Mouse (Mus musculus): Measurements from ENCODE around the gene Pld1.

Gene Pld1

DNA sequence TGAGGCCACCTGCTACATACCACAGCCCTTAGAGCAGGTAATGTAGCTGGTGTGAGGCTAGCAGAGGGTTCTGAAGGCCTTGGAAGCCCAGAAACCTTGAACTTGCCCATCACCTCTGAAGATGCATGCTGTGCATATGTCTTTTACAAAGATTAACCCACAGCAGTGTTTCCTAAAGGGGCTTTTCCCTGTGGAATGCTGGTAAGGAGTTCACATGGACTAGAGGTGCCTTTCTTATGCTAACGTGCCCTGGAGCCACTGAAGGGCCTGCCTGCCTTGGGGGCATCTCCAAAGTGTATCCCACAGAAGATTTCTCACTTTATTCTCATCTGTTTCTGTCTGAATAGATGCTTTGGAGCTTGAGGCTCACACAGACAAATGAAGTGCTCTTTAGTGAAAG is 152.8 kb downstream of the Pld1 start:
- DNase-seq (ENCODE audit: low read depth, low spot score), result no peak

DNA sequence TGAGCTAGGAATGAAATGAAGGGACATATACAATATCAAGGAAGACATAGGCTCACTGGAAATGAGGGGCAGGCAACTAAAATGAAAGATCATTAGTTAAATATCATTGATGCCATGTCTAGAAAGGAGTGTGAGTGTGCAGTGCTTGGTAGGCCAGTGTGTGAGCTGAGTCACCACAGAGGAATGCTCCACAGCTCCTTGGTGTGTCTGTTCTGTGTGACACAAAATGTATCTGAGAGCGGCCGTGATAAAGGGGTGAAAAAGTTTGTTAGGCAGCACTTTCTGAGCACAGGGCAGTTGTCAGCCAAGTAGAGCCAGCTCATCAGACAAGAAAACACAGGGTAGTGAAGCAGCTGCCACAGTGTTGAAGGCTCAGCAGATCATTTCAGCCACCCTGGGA is 153.2 kb downstream of the Pld1 start:
- no peaks in the 10 kb centered on the region for H3K27me3 ChIP-seq (ENCODE audit: control insufficient read depth, insufficient read depth, low read length, poor library complexity, severe bottlenecking)
- DNase-seq (ENCODE audit: low read depth, low spot score), result no peak
- no peaks in the 10 kb centered on the region for H3K36me3 ChIP-seq (ENCODE audit: control insufficient read depth, insufficient read depth, low read length, poor library complexity, severe bottlenecking)

More for the DNA sequence above, 152.8 kb downstream of the Pld1 start:
- Histone ChIP-seq H3K27me3 (ENCODE audit: control insufficient read depth, insufficient read depth, low read length, poor library complexity, severe bottlenecking) (no peaks in the 10 kb centered on the region), H3K36me3 (ENCODE audit: control insufficient read depth, insufficient read depth, low read length, poor library complexity, severe bottlenecking) (no peaks in the 10 kb centered on the region)

DNA sequence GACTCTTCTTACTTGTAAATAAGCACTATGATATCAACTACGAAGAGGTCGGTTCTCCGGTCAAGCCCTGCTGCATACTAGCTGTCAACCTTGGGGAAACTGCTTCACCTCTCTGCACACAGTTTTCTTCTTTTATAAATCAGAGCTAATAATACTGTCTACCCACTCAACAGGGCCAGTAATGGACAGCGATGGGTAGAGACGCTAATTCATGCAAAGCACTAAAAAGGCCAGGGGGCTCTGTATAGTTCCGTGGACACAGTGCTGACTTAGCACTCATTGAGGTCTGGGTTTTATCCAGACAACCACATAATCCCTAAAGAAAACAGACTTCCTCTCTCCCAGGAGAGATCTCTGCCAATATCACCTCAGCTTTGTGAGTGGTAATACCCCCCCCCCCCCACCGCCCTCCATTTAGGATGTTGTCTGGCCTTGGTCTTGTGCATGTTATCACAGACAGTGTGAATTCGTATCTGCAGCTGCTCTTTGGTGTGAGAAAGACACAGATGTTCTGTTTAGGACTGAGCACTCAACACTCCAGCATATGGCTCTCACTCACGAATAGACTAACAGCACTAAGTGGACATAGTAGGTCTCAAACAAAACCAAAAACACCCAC is 155.3 kb downstream of the Pld1 start:
- Histone ChIP-seq H3K27me3 (ENCODE audit: control insufficient read depth, insufficient read depth, low read length, poor library complexity, severe bottlenecking) (no peaks in the 10 kb centered on the region), H3K36me3 (ENCODE audit: control insufficient read depth, insufficient read depth, low read length, poor library complexity, severe bottlenecking) (no peaks in the 10 kb centered on the region)
- DNase-seq (ENCODE audit: low read depth, low spot score), result no peak

DNA sequence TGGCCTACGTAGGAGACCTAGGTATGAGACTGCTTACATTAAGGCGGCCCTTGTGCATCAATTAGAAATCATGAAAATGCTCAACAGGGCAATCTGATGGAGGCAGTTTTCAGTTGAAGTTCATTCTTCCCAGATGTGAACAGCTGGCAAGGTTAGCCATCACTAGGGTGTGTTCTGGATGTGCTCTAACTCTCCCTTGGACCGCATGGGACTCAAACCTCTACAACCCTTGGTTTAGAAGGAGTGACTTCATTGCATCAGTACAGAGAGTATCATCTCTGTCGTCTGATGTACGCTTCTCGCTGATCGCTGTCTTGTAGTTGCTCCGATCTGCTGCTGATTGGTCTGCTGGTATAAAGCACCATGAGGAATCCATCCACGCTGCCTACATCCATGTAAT is 157.0 kb downstream of the Pld1 start:
- Histone ChIP-seq H3K27me3 (ENCODE audit: control insufficient read depth, insufficient read depth, low read length, poor library complexity, severe bottlenecking) (no peaks in the 10 kb centered on the region), H3K36me3 (ENCODE audit: control insufficient read depth, insufficient read depth, low read length, poor library complexity, severe bottlenecking) (no peaks in the 10 kb centered on the region)
- DNase-seq (ENCODE audit: low read depth, low spot score), result no peak

DNA sequence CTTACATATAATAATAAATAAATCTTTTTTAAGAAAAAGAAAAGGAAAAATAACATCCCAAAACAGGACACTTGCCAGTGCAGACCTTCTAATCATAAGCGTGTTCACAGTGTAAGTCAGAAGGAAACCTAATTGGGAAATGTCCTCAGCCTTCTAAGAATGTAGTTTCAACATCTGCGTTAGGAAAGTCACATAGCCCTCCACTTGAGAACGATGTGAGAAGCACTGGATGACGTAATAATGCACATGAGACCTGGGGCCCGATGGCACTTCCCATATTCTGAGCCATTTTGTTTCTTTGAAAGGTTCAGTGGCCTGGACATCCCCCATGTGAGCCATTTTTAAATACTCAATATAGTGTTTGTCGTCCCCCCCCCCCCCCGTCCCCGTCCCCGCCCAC is 160.7 kb downstream of the Pld1 start:
- H3K27me3 ChIP-seq (ENCODE audit: control insufficient read depth, insufficient read depth, low read length, poor library complexity, severe bottlenecking), result no peaks in the 10 kb centered on the region
- no peak for DNase-seq (ENCODE audit: low read depth, low spot score)
- H3K36me3 ChIP-seq (ENCODE audit: control insufficient read depth, insufficient read depth, low read length, poor library complexity, severe bottlenecking), result no peaks in the 10 kb centered on the region

DNA sequence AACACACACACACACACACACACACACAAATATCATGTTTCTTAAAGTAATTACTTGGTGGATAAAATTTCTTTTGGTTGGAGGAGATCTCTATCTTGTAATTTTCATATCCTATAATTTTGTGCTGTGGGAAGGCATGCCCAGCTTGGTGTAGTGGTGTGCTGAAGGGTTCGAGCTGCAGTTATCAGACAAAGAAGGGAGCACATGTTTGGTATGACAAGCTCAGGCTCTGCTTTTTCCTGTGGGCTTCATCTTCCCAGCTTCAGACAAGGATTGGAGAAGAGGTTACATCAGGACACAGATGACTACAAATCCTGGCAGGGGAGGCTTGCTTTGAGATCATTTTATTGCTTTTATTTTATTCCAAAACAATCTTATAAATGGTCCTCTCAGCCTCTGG is 166.5 kb downstream of the Pld1 start:
- H3K36me3 ChIP-seq (ENCODE audit: control insufficient read depth, insufficient read depth, low read length, poor library complexity, severe bottlenecking), result no peaks in the 10 kb centered on the region
- no peaks in the 10 kb centered on the region for H3K27me3 ChIP-seq (ENCODE audit: control insufficient read depth, insufficient read depth, low read length, poor library complexity, severe bottlenecking)
- no peak for DNase-seq (ENCODE audit: low read depth, low spot score)

DNA sequence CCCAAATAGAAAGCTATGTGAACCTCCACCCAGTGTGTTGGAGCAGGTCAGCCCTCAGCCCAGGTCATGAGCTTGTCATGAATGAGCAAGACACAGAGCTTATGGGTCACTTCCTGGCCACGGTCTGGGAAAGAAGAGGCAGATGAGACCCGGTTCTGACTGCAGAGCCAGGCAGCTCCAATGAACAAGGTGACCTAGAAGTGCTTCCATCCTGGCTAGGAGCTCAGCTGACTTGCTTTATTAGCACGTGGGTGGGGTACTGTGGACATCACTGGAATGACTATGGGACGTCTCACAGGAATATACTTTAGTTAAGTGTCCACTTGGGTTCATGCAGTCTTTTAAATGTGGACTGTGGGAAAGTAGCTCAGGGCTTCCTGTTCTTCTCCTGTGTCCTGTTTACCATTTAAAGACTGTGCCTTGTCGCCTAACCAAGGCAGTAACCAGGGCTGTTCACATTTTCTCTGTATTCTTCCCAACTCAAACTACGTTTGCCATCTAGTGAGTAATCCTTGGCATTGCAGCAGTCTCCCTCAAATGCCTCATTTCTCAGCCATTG is 169.0 kb downstream of the Pld1 start:
- no peak for DNase-seq (ENCODE audit: low read depth, low spot score)
- Histone ChIP-seq H3K36me3 (ENCODE audit: control insufficient read depth, insufficient read depth, low read length, poor library complexity, severe bottlenecking) (no peaks in the 10 kb centered on the region), H3K27me3 (ENCODE audit: control insufficient read depth, insufficient read depth, low read length, poor library complexity, severe bottlenecking) (no peaks in the 10 kb centered on the region)

DNA sequence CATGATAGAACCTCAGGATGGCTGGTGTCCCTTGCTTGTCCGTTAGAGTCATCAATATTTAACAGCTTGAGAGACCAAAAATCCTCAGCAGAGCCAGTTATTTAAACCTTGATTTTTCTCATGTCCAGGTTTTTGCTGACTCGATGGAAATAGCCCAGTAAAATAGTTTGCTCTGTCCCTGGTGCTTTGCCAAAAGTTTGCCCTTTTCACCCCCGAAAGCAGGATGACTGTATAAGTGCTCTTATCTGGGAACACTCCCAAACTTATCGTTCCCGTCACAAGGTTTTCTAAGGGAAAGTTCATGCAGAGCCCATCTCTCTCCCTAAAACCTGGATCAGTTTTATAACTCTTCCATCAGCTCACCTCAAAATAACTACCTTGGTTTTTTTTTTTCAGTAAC is 173.0 kb downstream of the Pld1 start:
- no peaks in the 10 kb centered on the region for H3K27me3 ChIP-seq (ENCODE audit: control insufficient read depth, insufficient read depth, low read length, poor library complexity, severe bottlenecking)
- no peak for DNase-seq (ENCODE audit: low read depth, low spot score)
- H3K36me3 ChIP-seq (ENCODE audit: control insufficient read depth, insufficient read depth, low read length, poor library complexity, severe bottlenecking), result no peaks in the 10 kb centered on the region

DNA sequence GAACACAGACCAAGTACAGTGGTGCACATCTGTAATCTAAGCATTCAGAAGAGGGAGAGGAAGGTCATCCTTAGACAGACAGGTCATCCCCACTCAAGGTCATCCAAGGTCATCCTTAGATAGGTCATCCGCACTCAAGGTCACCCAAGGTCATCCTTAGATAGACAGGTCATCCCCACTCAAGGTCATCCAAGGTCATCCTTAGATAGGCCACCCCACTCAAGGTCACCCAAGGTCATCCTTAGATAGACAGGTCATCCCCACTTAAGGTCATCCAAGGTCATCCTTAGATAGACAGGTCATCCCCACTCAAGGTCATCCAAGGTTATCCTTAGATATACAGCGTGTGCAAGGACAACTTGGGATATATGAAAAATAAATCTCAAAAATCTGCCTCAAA is 175.4 kb downstream of the Pld1 start:
- no peak for DNase-seq (ENCODE audit: low read depth, low spot score)

DNA sequence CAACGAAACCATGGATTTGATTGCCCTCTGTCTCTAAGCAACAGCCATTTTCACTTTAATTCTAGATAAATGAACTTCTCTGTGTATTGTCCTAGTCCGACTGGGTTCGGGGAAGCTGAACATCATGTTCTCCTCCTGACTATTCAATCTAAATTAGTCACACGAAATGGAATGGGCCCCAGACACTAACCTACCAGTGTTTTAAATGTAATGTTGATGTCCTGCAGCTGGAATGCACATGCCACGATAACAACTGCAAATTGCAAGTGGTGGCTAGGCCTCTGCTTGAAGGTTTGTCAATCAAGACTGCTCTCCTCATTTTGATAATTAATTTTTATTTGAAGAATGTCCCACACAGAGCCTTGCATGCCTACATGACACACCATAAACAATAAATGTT is 203.2 kb downstream of the Pld1 start:
- DNase-seq (ENCODE audit: low read depth, low spot score), result no peak

More for the DNA sequence above, 175.4 kb downstream of the Pld1 start:
- Histone ChIP-seq H3K27me3 (ENCODE audit: control insufficient read depth, insufficient read depth, low read length, poor library complexity, severe bottlenecking) (no peaks in the 10 kb centered on the region), H3K36me3 (ENCODE audit: control insufficient read depth, insufficient read depth, low read length, poor library complexity, severe bottlenecking) (no peaks in the 10 kb centered on the region)

DNA sequence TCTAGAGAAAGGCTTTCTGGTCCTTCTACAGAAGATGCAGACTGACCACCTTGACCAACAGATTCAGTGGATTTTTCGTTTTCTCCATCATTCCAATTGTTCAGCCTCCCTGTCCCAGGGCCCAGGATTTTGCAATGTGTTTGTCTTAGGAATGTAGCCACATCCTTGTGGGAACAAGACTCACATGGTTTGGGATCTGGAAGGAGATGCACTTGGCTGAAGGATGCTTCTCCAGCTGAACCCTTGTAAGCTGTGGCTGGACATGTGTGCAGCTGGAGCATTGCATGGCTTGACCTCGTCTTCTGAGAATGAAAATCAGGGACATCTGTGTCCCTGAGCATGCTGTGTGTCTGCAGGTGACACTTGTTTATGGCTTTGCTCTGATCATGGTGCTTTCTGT is 203.6 kb downstream of the Pld1 start:
- Histone ChIP-seq H3K27me3 (ENCODE audit: control insufficient read depth, insufficient read depth, low read length, poor library complexity, severe bottlenecking) (no peaks in the 10 kb centered on the region), H3K36me3 (ENCODE audit: control insufficient read depth, insufficient read depth, low read length, poor library complexity, severe bottlenecking) (no peaks in the 10 kb centered on the region)
- DNase-seq (ENCODE audit: low read depth, low spot score), result no peak

More for the DNA sequence above, 203.2 kb downstream of the Pld1 start:
- no peaks in the 10 kb centered on the region for H3K36me3 ChIP-seq (ENCODE audit: control insufficient read depth, insufficient read depth, low read length, poor library complexity, severe bottlenecking)
- no peaks in the 10 kb centered on the region for H3K27me3 ChIP-seq (ENCODE audit: control insufficient read depth, insufficient read depth, low read length, poor library complexity, severe bottlenecking)

DNA sequence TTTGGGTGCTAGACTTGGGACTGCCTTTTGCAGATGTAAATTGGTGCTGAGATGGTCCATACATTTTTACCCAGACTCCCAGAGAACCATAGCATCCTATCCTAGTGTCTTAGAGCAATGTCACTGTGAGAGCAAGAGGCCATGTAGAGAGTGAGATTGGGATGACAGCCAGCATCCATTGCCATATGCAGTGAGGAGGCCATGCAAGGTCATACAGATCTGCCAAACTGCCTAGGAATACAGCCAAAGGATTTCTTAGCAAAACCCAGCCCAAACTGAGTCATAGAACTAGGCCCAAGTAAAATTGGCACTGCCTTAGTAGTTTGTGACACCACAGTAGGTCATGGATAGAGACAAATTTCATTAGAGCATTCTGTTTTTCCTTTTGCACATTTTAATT is 206.2 kb downstream of the Pld1 start:
- DNase-seq (ENCODE audit: low read depth, low spot score), result no peak
- Histone ChIP-seq H3K36me3 (ENCODE audit: control insufficient read depth, insufficient read depth, low read length, poor library complexity, severe bottlenecking) (no peaks in the 10 kb centered on the region), H3K27me3 (ENCODE audit: control insufficient read depth, insufficient read depth, low read length, poor library complexity, severe bottlenecking) (no peaks in the 10 kb centered on the region)

DNA sequence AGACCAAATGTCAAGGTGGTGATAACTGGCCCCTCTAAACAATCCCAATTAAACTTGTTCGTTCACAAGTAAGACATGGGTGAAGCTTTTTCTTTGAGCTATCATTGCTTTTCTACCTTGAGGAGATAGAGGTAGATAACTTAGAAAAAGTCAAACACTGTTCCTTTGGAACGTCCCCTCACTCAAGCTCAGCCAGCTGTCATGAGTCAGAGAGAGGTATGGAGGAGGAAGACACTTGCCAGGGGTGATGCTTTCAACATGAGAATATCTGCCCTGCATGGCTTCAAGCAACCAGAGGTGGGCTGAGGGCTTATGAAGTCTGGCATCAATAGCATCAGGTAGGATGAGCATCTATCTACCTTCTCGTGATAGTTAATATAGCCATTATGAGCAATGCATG is 207.0 kb downstream of the Pld1 start:
- Histone ChIP-seq H3K27me3 (ENCODE audit: control insufficient read depth, insufficient read depth, low read length, poor library complexity, severe bottlenecking) (no peaks in the 10 kb centered on the region), H3K36me3 (ENCODE audit: control insufficient read depth, insufficient read depth, low read length, poor library complexity, severe bottlenecking) (no peaks in the 10 kb centered on the region)
- no peak for DNase-seq (ENCODE audit: low read depth, low spot score)

DNA sequence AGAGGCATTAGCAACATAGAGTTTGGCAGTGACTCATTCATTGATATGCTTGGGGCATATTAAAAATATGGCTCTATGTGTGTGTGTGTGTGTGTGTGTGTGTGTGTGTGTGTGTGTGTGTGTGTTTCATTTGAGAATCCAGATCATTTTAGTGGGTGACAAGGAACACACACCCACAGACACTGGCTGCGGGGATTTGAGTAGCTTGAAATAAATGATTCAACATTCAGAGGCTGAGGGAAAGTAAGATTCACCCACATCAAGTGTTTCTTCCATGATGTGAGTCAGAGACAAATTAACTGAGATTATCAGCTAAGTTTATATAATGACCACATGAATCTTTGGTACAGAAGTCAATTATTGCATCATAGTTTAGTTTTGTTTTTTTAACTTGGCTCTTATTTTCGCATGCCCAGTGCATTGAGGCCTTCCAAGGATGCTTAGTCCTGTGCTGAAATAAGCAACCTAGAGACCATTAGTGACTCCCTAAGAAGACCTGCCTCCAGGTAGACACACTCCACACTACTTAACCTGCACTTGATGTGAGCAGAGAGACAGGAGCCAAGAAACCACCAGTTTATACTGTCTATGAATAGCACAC is 211.3 kb downstream of the Pld1 start:
- Histone ChIP-seq H3K36me3 (ENCODE audit: control insufficient read depth, insufficient read depth, low read length, poor library complexity, severe bottlenecking) (no peaks in the 10 kb centered on the region), H3K27me3 (ENCODE audit: control insufficient read depth, insufficient read depth, low read length, poor library complexity, severe bottlenecking) (no peaks in the 10 kb centered on the region)
- no peak for DNase-seq (ENCODE audit: low read depth, low spot score)

DNA sequence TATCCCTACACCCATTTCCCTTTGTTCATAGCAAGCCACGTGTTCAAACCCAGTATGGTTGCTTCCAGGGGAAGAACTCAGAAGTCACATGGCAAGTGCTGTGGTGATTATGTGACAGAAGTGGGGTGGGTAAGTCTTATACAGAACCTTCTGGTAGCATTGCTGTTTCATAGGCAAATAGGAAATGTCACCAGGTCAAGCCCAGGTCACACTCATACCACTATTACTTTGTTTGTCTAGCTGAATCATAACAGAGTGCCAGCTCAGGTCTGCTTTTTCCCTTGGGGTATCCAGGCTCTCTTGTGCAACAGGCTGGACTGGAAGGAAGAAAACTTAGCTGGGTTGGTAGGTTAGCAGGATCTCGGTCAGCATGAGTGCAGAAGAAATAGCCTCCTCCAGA is 219.5 kb downstream of the Pld1 start:
- Histone ChIP-seq H3K27me3 (ENCODE audit: control insufficient read depth, insufficient read depth, low read length, poor library complexity, severe bottlenecking) (no peaks in the 10 kb centered on the region), H3K36me3 (ENCODE audit: control insufficient read depth, insufficient read depth, low read length, poor library complexity, severe bottlenecking) (no peaks in the 10 kb centered on the region)

DNA sequence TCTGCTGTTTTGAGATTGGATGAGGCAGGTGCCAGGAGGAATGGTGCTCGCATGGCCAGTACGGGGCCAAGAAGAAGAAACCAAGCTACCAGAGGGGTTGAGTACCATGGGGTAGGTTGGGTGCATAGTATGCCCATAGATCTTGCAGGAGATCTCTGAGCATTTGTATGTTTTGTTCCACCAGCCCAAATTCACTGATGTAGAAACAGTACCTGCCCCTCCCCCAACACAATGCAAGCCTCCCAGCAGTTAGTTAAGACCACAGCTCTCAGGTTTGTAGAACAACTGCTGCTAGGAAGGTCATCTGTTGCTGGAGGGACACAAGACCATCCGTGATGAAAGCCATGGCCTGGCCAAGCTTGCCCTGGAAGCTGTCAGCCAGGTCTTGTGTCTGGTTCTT is 220.4 kb downstream of the Pld1 start:
- no peak for DNase-seq (ENCODE audit: low read depth, low spot score)
- no peaks in the 10 kb centered on the region for H3K27me3 ChIP-seq (ENCODE audit: control insufficient read depth, insufficient read depth, low read length, poor library complexity, severe bottlenecking)
- H3K36me3 ChIP-seq (ENCODE audit: control insufficient read depth, insufficient read depth, low read length, poor library complexity, severe bottlenecking), result no peaks in the 10 kb centered on the region

More for the DNA sequence above, 219.5 kb downstream of the Pld1 start:
- DNase-seq (ENCODE audit: low read depth, low spot score), result no peak

Measured in splenic B cell, adult 2 months (primary cell).